Mouse (Mus musculus): Measurements from ENCODE around the gene Pcsk2.

Gene Pcsk2

GRCm38 (mm10) chr2:143862484-143863231, 316.7 kb downstream of the Pcsk2 start, which contains the start of gene Bfsp1:
Bfsp1 (minus strand) TSS chr2:143863173.
- TF ChIP-seq GATA4 (IDR thresholded peaks at IDR 0.05; ENCODE audit: insufficient replicate concordance, low read length), result no peak

GRCm38 (mm10) chr2:143864600-143864999, 318.6 kb downstream of the Pcsk2 start:
- no peak for TF ChIP-seq GATA4 (IDR thresholded peaks at IDR 0.05; ENCODE audit: insufficient replicate concordance, low read length)

Data from liver, adult (tissue).